Mouse (Mus musculus) embryonic fibroblast, embryonic 13.5 days (primary cell): Measurements from ENCODE around the gene Pias3.

ENCODE experiments used
- CTCF ChIP-seq: IDR thresholded peaks from 2 replicates; pipeline ENCODE4 v1.5.1; 2011; ENCODE audit warnings: mild to moderate bottlenecking, control low read depth, low read length, moderate library complexity, borderline replicate concordance; ENCODE audit not compliant: insufficient read depth
- POLR2A ChIP-seq: IDR thresholded peaks from 2 replicates; pipeline ENCODE4 v1.6.1; 2011; ENCODE audit warnings: low read depth, mild to moderate bottlenecking, control low read depth, low read length, moderate library complexity

GRCm38 (mm10) chr3:96647365-96647764, 48.8 kb upstream of the Pias3 start:
- TF ChIP-seq CTCF (no peak), POLR2A (no peak)
